Comparison of ENCODE assay signal across 26 mouse cellular contexts in the genomic region with DNA sequence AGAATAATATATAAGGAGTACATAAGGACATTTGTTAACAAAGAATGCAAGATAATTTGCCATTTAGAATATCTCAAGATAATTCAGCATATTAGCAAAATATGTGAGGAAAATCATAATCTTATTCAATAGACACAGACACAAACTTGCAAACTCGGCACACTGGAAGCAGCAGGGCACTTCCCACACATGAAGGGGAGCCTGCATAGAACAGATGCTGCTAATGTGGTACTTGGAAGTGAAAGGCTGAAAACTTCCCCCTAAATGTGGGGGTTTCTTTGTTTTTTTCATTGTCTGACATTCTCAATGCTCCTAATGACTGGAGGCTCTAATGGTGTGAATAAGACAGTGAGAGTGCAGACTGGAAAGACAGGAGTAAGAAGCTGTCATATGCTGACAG. TPM values are rescaled to one million over a fixed set of nuclear protein-coding genes. Genes with fewer than 3 reads are reported as not detected.
DNase-seq lines count a peak whose midpoint lies in the region; TF ChIP-seq lines count a peak whose summit lies in the region.
"Had no signal": no experiment of that assay in that cellular context is flagged by ENCODE, and none has a peak within 500 bp of the region (broad histone marks: within the 10 kb centered on the region; RNA-seq: fewer than 3 reads in every experiment).

No protein-coding gene starts in this region.

- peak; percentile 19 for DNase-seq in layer of hippocampus, adult 11-12 months (ENCODE audit: low spot score)
- no peak for DNase-seq in layer of hippocampus, postnatal 10 days (ENCODE audit: low spot score in 2 of 2)
- DNase-seq in brain, embryonic 14.5 days (ENCODE audit: low read depth), result peak; percentile 2
- peak; percentile 13 for DNase-seq in layer of hippocampus, adult 9-10 months (ENCODE audit: low spot score)
- DNase-seq in embryonic facial prominence, embryonic 10.5 days (ENCODE audit: low spot score), result no peak
- DNase-seq in cerebellum, adult 11 months, result no peak
- DNase-seq: adrenal gland, postnatal 14 days; cerebellum, adult 8-10 months; cerebellum, postnatal 14 days; embryo, embryonic 11 days; gastrocnemius, postnatal 36 days; heart, adult 11 months; heart, postnatal 36 days had no signal

- no peak for TF ChIP-seq POLR2A in brain, embryonic 14.5 days (IDR thresholded peaks at IDR 0.05; ENCODE audit: borderline replicate concordance, extremely low read depth, insufficient read depth, insufficient read length, poor library complexity, severe bottlenecking)

- no peak for TF ChIP-seq CTCF in brain, embryonic 14.5 days (IDR thresholded peaks at IDR 0.05; ENCODE audit: borderline replicate concordance, extremely low read depth, insufficient read depth, insufficient read length)

- no peaks in the 10 kb centered on the region for H3K9me3 ChIP-seq in embryonic facial prominence, embryonic 10.5 days
- H3K9me3 ChIP-seq: embryonic facial prominence, embryonic 12.5 days; forebrain, embryonic 12.5 days; heart, embryonic 13.5 days; hindbrain, embryonic 12.5 days had no signal

- H3K4me3 ChIP-seq in embryonic facial prominence, embryonic 10.5 days, result no peak overlapping the region
- H3K4me3 ChIP-seq: embryonic facial prominence, embryonic 12.5 days; forebrain, embryonic 12.5 days; heart, embryonic 13.5 days; hindbrain, embryonic 12.5 days had no signal

- no peak overlapping the region for H3K27ac ChIP-seq in embryonic facial prominence, embryonic 10.5 days (replicated peaks)
- H3K27ac ChIP-seq: embryonic facial prominence, embryonic 12.5 days; forebrain, embryonic 12.5 days; heart, embryonic 13.5 days; hindbrain, embryonic 12.5 days had no signal

- no peaks in the 10 kb centered on the region for H3K36me3 ChIP-seq in embryonic facial prominence, embryonic 10.5 days (replicated peaks)
- H3K36me3 ChIP-seq: embryonic facial prominence, embryonic 12.5 days; forebrain, embryonic 12.5 days; heart, embryonic 13.5 days; hindbrain, embryonic 12.5 days had no signal

- H3K4me1 ChIP-seq in embryonic facial prominence, embryonic 10.5 days, result no peaks in the 10 kb centered on the region
- H3K4me1 ChIP-seq: embryonic facial prominence, embryonic 12.5 days; forebrain, embryonic 12.5 days; heart, embryonic 13.5 days; hindbrain, embryonic 12.5 days had no signal

- 57% methylated on average over 1 of the region's 1 CpGs for WGBS in embryonic facial prominence, embryonic 10.5 days

- no peaks in the 10 kb centered on the region for H3K27me3 ChIP-seq in embryonic facial prominence, embryonic 10.5 days (replicated peaks; ENCODE audit: low read depth, poor library complexity, severe bottlenecking)
- H3K27me3 ChIP-seq: CH12.LX; embryonic facial prominence, embryonic 12.5 days; forebrain, embryonic 12.5 days; heart, embryonic 13.5 days; hindbrain, embryonic 12.5 days; Patski had no signal

RNA-seq across cellular contexts. Expression of a gene that starts 7.5 kb away (rescaled TPM):
- total RNA-seq in layer of hippocampus, postnatal 10 days (2021), result not detected
- polyA plus RNA-seq in brain, embryonic 14.5 days (2012; rRNA removed), result not detected in 2 replicates
- not detected in 2 replicates for polyA plus RNA-seq in embryonic facial prominence, embryonic 10.5 days (2016; fragmentation: Nextera tagmentation; extraction: Ambion mirVana)
- total RNA-seq: adrenal gland, adult 18-20 months; adrenal gland, postnatal 14 days; CH12.LX; common myeloid progenitor, adult 5-6 weeks; gastrocnemius, adult 8-10 months; gastrocnemius, postnatal 36 days; heart, postnatal 36 days had no signal
- polyA plus RNA-seq: activated CD4-positive, CD25-positive, alpha-beta regulatory T cell, adult 4 months; embryonic facial prominence, embryonic 12.5 days; forebrain, embryonic 12.5 days; forebrain, embryonic 16.5 days; heart, embryonic 13.5 days; heart, postnatal 0 days; hindbrain, embryonic 12.5 days; hindbrain, embryonic 16.5 days; Patski had no signal

RNA-seq across cellular contexts. Expression of a gene that starts 28.9 kb away (rescaled TPM):
- total RNA-seq in layer of hippocampus, postnatal 10 days (2021), result not detected
- polyA plus RNA-seq in brain, embryonic 14.5 days (2012; rRNA removed), result not detected in 2 replicates
- not detected in 2 replicates for polyA plus RNA-seq in embryonic facial prominence, embryonic 10.5 days (2016; fragmentation: Nextera tagmentation; extraction: Ambion mirVana)
- total RNA-seq: adrenal gland, adult 18-20 months; adrenal gland, postnatal 14 days; CH12.LX; common myeloid progenitor, adult 5-6 weeks; gastrocnemius, adult 8-10 months; gastrocnemius, postnatal 36 days; heart, postnatal 36 days had no signal
- polyA plus RNA-seq: activated CD4-positive, CD25-positive, alpha-beta regulatory T cell, adult 4 months; embryonic facial prominence, embryonic 12.5 days; forebrain, embryonic 12.5 days; forebrain, embryonic 16.5 days; heart, embryonic 13.5 days; heart, postnatal 0 days; hindbrain, embryonic 12.5 days; hindbrain, embryonic 16.5 days; Patski had no signal

RNA-seq across cellular contexts. Expression of a gene that starts 51.3 kb away (rescaled TPM):
- not detected for total RNA-seq in layer of hippocampus, postnatal 10 days (2021)
- polyA plus RNA-seq in brain, embryonic 14.5 days (2012; rRNA removed), result not detected in 2 replicates
- not detected in 2 replicates for polyA plus RNA-seq in embryonic facial prominence, embryonic 10.5 days (2016; fragmentation: Nextera tagmentation; extraction: Ambion mirVana)
- total RNA-seq: adrenal gland, adult 18-20 months; adrenal gland, postnatal 14 days; CH12.LX; common myeloid progenitor, adult 5-6 weeks; gastrocnemius, adult 8-10 months; gastrocnemius, postnatal 36 days; heart, postnatal 36 days had no signal
- polyA plus RNA-seq: activated CD4-positive, CD25-positive, alpha-beta regulatory T cell, adult 4 months; embryonic facial prominence, embryonic 12.5 days; forebrain, embryonic 12.5 days; forebrain, embryonic 16.5 days; heart, embryonic 13.5 days; heart, postnatal 0 days; hindbrain, embryonic 12.5 days; hindbrain, embryonic 16.5 days; Patski had no signal

Comparison
In these comparisons a context has a peak if more than half of its experiments do, and no peak if none do; other contexts are left out.
1. DNase-seq: peak in layer of hippocampus, adult 11-12 months (single experiment), brain, embryonic 14.5 days (single experiment) and layer of hippocampus, adult 9-10 months (single experiment); none in layer of hippocampus, postnatal 10 days (0 of 2), embryonic facial prominence, embryonic 10.5 days (single experiment) and cerebellum, adult 11 months (single experiment).